Mouse (Mus musculus) left cerebral cortex, postnatal 25 days (tissue): ENCODE data around the gene Myo3b. TPM values are rescaled to one million over a fixed set of nuclear protein-coding genes. Genes with fewer than 3 reads are reported as not detected.

Experiments used
- DNase-seq, 2 experiments: peaks; one replicate each; pipeline ENCODE4 v3.0.0; 2022; ENCODE audit warnings: low spot score in 2 of 2, mixed read lengths in 1 of 2
- intact Hi-C: fragments of 180-260 bp; cut with DNase I; formaldehyde crosslinking; loops from one replicate; pipeline ENCODE4 v1.15.1; 2025
- total RNA-seq, 2 experiments: library from RNA; stranded (reverse); gene quantifications; 2 replicates each; pipeline ENCODE4 v1.2.3; 2021

Gene Myo3b
- total RNA-seq, 2 experiments from 2014 or later = 0.71 to 1.2 TPM

- intact Hi-C loops = loop anchor here (10.0 kb wide), 1 partner anchor 484 kb away; no protein-coding TSS in a partner anchor
- no peak for DNase-seq
Measured at GRCm38 (mm10) chr2:70119265-70119663, 80.3 kb downstream of the Myo3b start.

GRCm38 (mm10) chr2:70126330-70126729 is 87.4 kb downstream of the Myo3b start:
- intact Hi-C loops = loop anchor here (2.0 to 10.0 kb wide), 3 partner anchors 84 to 538 kb away; partner anchors contain the start of genes Gm26558 and Gorasp2

DNA sequence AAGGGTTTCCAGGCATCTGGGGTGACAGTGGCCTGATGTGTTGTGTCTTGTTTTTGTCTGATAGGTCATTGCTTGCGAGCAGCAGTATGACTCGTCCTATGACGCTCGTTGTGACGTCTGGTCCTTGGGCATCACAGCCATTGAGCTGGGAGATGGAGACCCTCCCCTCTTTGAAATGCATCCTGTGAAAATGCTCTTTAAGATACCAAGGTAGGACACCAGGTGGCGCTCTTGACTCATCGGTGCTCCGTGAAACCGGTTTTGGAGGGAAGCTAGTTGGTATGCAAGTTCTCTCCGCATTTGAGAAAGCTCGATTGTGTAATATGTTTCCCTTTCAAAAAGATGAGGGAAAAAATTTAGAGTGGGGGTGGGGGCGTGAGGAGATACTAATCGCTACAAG is 87.9 kb downstream of the Myo3b start:
- DNase-seq = peak; percentile 86 to 92
- intact Hi-C loops = loop anchor here (1.0 to 10.0 kb wide), 4 partner anchors 84 to 538 kb away; partner anchors contain the start of genes Gm26558 and Gorasp2

More at GRCm38 (mm10) chr2:70126330-70126729, 87.4 kb downstream of the Myo3b start:
- DNase-seq = no peak

DNA sequence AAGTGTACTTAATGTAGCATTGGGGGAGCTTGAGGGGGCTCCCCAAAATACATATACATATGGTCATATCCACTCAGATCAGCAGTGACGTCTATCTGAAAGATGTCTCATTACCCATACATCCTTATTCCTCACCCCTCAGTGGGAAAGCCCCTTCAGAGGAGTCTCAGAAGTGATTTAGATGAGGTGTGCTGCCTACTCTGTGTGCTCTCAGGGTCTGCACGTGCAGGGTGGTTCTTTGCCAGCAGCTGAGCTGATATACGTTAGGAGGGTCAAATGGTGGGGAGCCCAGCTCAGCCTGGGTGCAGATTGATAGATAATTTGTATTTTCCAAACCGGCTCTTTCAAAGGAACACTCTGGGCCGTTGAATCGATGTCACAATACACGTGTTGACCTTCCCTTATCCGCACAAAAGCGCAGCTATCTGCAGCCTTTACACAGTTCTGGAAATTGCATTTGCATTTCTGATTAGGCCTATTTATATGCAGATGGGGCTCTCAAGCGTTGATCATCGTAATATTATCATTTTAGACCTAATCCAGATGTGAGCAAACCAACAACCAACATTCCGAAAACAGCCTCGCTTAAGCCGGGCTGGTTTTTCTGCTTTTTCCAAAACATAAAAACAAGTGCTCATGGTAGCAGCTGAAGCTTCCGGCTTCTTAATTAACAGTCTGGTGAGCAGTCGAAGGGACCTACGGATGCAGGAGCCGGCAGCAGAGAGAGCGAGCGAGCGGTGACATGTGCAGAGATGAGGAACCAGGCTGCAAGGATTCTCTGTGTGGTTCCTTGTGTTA is 88.6 kb downstream of the Myo3b start:
- peak; percentile 54 to 56 for DNase-seq
- intact Hi-C loops = loop anchor here (1.0 to 10.0 kb wide), 4 partner anchors 83 to 537 kb away; partner anchors contain the start of genes Gm26558 and Gorasp2

DNA sequence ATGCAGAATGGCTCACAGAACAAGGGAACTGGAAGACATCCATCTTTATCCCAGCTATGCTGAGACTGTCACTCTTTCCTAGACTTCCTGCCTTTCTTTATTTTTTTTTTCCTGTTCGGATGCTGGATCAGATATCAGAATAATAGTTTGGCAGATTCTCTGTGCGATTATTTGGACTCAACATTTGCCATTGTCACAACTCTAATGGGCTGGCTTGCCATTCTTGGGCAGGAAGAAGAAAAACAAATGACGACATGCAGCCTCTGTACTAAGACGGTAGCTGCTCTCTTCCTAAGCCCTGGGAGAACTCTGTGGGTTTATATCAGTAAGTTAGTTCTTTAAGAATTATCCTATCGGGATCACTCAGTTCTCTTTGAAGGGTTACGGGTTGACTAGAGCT is 89.7 kb downstream of the Myo3b start:
- no peak for DNase-seq
- intact Hi-C loops = loop anchor here (5.0 to 10.0 kb wide), 2 partner anchors 314 to 536 kb away; partner anchors contain the start of genes Gm26558 and Gorasp2

DNA sequence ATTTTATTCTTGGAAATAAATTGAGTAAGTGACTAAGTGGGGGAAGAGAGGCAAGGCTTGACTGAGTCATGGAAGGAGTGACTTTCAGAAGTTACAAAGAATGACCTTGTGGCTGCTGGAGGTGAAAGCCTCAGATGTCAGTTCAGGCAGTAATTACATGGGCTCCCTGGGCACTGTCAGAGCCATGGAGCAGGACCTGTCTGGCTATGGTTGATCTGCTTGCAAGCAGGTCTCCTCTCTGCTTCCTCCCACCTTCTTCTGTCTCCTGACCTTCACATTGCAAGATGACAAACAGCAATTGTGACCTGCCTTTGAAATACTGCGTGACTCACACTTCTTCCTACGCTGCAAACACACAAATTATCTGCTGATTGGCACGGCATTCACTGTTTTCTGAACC is 90.6 kb downstream of the Myo3b start:
- no peak for DNase-seq
- intact Hi-C loops = loop anchor here (5.0 to 10.0 kb wide), 2 partner anchors 313 to 535 kb away; partner anchors contain the start of genes Gm26558 and Gorasp2

DNA sequence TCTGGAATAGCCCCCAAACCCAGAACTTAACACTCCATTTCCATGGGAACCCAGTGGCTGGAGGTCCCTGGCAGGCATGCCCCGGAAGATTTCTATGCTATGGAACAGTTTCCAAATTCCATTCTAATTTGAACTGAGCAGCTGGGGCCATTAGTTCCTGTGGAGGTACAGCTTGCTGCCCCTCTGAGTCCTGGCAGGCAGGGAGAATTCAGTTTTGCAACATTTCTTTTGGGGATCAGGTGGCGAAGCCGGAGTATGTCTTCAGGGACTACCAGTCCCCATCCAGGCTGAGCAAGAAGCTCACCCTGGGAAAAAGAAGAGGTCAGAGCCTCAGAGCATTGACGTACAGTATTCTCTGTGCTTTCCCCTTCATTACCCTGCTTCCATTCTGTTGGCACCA is 94.4 kb downstream of the Myo3b start:
- intact Hi-C loops = no loop called here
- DNase-seq = no peak

- intact Hi-C loops = no loop called here
Measured at GRCm38 (mm10) chr2:70137226-70137998, 98.5 kb downstream of the Myo3b start.

DNA sequence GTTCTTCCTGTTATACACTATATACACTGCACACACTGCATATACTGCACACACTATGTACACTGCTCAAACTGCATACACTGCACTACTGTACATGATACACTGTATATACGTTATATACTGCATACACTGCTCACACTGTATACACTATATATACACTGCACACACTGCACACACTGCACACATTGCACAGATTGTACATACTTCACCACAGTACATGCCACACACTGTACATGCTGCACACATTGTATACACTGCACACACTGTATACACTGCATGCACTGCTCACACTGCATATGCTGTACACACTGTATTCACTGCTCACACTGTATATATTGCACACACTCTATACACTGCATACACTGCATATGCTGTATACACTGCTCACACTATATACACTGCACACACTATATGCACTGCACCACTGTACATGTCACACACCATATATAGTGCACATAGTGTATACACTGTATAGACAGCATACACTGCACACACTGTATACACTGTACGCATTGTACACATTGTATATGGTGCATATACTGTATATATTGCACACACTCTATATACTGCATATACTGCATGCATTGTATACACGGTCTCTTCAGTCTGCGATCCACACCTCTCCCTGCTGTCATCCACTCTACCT is 104.7 kb downstream of the Myo3b start:
- DNase-seq = no peak
- intact Hi-C loops = no loop called here

More at GRCm38 (mm10) chr2:70137226-70137998, 98.5 kb downstream of the Myo3b start:
- no peak for DNase-seq

DNA sequence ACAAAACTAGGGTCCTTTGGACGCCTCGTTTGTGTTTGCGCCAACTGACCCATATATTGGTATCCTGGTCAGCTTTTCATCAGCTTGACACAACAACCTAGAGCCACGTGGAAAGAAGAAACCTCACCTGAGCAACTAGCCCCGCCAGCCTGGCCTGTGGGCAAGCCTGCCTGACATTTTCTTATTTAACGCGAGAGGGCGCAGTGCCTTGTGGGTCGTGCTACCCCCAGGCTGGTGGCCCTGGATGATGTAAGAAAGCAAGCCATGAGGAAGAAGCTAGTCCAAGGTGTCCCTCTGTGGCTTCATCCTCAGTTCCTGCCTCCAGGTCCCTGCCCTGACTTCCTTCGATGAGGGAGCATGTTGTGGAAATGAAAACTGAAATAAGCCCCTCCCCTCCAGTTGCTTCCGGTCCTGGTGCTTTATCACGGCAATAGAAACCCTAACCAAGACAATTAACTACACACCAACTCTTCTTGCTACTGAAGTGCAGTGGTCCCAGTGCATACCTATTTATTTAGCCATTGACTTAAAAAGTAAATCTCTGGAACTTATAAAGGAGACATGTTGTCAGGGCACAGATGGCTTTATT is 108.2 kb downstream of the Myo3b start:
- DNase-seq = no peak
- intact Hi-C loops = no loop called here

- DNase-seq = no peak
- intact Hi-C loops = no loop called here
Measured at GRCm38 (mm10) chr2:70148821-70149510, 110.0 kb downstream of the Myo3b start.

- intact Hi-C loops = no loop called here
- peak; percentile 62 to 87 for DNase-seq
Measured at GRCm38 (mm10) chr2:70150399-70151035, 111.6 kb downstream of the Myo3b start.

DNA sequence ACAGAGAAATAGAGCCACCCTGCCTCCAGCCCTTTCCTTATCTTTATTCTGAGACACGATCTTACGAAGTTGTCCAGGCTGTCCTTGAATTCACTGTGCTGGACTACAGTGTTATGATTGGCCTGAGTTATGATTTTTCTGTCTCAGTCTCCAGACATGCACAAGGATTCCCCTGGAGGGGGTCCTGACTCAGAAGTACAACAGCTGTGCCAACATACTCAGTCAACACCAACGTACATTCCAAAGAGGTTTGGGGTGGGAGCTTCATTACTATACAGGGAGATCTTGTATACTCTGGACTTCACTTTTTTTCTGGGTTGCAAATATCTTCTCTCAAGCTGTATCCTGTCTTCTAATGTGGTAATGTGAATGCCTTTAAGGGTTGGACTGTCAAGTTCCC is 113.0 kb downstream of the Myo3b start:
- intact Hi-C loops = no loop called here

DNA sequence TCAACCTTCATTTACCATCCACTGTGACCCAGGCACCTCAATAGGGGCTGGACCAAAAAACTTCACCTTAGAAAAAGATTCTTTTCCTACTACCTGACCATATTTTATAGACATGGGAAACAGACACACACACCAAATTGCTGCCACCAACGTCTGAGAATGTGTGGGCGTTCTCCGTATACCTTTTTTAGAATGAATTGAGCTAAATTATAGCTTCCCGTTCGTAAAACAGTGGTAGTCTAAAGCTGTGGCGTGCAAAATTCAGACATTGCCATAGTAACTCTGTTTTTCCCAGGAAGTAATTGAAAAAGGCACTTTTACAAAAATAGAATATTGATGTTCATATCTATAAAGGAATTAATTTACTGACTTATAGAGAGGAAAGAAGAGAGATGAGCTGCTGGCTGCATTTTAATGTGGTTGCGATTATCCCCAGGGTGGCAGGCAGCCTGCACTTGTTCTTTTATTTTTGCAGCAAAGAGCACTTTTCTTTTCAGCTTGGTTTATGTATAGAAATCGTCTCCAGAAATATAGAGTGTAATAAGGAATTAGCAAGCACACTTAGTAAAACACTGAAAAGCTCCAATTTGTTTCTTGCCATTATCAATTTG is 116.4 kb downstream of the Myo3b start:
- intact Hi-C loops = no loop called here
- peak in 1 of 2 experiments; percentile 58 for DNase-seq

More for the DNA sequence above, 113.0 kb downstream of the Myo3b start:
- peak in 1 of 2 experiments; percentile 34 for DNase-seq

GRCm38 (mm10) chr2:70159543-70159942 is 120.6 kb downstream of the Myo3b start:
- DNase-seq = no peak
- intact Hi-C loops = no loop called here

DNA sequence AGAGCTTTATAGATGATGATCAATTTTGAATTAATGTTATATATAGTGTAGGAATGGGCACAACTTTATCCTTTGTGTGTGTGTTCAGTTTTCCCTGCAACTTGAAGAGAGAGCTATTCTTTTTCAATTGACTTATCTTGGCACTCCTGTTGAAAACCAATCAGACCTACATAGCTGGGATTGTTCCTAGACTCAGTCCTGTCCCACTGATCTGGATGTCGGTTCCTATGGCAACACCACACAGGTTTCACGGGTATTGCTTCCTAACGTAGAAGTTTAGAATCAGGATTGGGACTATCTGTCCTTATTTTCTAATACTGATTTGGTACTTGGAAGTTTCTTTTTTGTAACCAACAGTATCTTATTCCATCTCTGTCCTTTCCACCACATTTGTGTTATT is 127.3 kb downstream of the Myo3b start:
- intact Hi-C loops = no loop called here
- no peak for DNase-seq

DNA sequence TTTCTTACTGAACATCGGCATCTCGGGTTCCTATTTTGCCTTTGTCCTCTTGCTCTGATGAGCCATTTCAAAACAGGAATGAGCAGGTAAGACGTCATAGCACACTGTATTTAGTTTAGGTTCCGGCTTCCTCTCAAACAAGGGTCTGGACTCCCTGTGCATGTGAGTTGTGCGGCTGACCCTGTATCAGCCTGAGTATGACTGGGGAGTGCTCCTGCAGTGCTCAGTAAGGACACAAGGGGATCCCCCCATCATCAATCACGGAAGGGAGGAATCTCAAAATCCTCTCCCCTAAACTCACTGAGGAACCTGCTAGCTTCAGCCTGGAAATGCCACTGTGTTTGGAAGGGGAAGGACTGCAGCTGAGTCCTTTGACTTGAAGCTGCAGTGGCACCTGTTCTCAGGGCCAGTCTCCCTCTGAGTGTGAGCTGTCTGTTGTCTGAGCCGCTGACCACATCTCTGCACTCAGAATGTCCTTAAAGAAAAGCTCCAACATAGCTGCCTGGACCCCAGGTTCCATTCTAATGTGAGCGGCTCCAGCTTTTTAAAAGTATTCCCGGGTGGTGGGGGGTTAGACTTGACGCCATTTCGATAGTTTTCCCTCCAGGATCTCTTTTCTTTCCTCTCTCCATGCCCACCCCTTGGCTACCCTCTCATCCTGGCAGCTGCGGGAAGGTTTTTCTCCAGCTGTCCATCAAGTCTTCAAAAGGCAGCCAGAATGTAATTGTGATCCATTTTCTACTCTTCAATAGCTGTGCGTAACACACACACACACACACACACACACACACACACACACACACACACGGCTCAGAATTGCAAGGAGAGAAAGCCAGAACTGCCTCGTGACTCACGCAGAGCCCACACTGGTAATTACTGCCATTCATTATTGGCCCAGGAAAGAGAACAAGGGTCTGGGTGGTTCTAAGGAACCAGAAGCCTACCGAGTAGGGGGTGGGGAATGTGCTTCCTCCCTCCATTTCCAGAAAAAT is 129.3 kb downstream of the Myo3b start:
- intact Hi-C loops = no loop called here
- DNase-seq = peak; percentile 42 to 65
